Mouse (Mus musculus) erythroblast, embryonic 14.5 days (primary cell): ENCODE data around the gene 2810004N23Rik.

ENCODE experiments used
- GATA1 ChIP-seq: IDR thresholded peaks from 2 replicates; pipeline ENCODE4 v1.6.1; 2012; ENCODE audit warnings: low read length, inconsistent platforms, mixed read lengths
- TAL1 ChIP-seq: IDR thresholded peaks from 3 replicates; pipeline ENCODE4 v1.6.1; 2012; ENCODE audit warnings: low read length, inconsistent platforms, mixed read lengths

GRCm38 (mm10) chr8:124792708-124793107 is 70.2 kb downstream of the 2810004N23Rik start, which contains the start of gene Trim67:
- TF ChIP-seq GATA1, result no peak
- TF ChIP-seq TAL1, result no peak
